Mouse (Mus musculus) midbrain, embryonic 11.5 days (tissue): Measurements from ENCODE around the gene Ptms. TPM values are rescaled to one million over a fixed set of nuclear protein-coding genes. Genes with fewer than 3 reads are reported as not detected.

Experiments used
- ATAC-seq: fragments of 200-750 bp; cut with Nextera tagmentation; 2 replicates; pipeline ENCODE4 v1.8.0; 2017; ENCODE audit warnings: moderate TSS enrichment, moderate library complexity; ENCODE audit not compliant: low FRiP score
- DNase-seq: peaks from one replicate; pipeline ENCODE4 v3.0.0; 2015; ENCODE audit warnings: low spot score; ENCODE audit errors: missing footprints
- H3K27ac ChIP-seq: fragments of 300-500 bp; sonication (generic); 2 replicates; pipeline ENCODE4 v1.5.1; 2014; ENCODE audit warnings: low read depth, low read length
- H3K27me3 ChIP-seq: fragments of 300-500 bp; sonication (generic); 2 replicates; pipeline ENCODE4 v1.6.1; 2014; ENCODE audit warnings: mild to moderate bottlenecking, low read length, moderate library complexity, mixed read lengths; ENCODE audit not compliant: control insufficient read depth, insufficient read depth
- H3K36me3 ChIP-seq: fragments of 300-500 bp; sonication (generic); 2 replicates; pipeline ENCODE4 v1.6.1; 2014; ENCODE audit warnings: mild to moderate bottlenecking, low read length, moderate library complexity, mixed read lengths; ENCODE audit not compliant: control insufficient read depth, insufficient read depth
- H3K4me1 ChIP-seq: fragments of 300-500 bp; sonication (generic); 2 replicates; pipeline ENCODE4 v1.6.1; 2014; ENCODE audit warnings: low read length; ENCODE audit not compliant: control insufficient read depth, insufficient read depth
- H3K4me2 ChIP-seq: fragments of 300-500 bp; sonication (generic); 2 replicates; pipeline ENCODE4 v1.6.1; 2014; ENCODE audit warnings: mild to moderate bottlenecking, moderate library complexity
- H3K4me3 ChIP-seq: fragments of 300-500 bp; sonication (generic); 2 replicates; pipeline ENCODE4 v1.5.1; 2014; ENCODE audit warnings: low read depth, low read length
- H3K9ac ChIP-seq: fragments of 300-500 bp; sonication (generic); 2 replicates; pipeline ENCODE4 v1.6.1; 2014; ENCODE audit warnings: low read length
- H3K9me3 ChIP-seq: fragments of 300-500 bp; sonication (generic); 2 replicates; pipeline ENCODE4 v1.6.1; 2016; ENCODE audit warnings: low read length; ENCODE audit not compliant: control insufficient read depth
- WGBS: fragments of 180-500 bp; shearing (Covaris S2); extraction: QIAGEN DNeasy Blood & Tissue Kit; methylation state at CpG from one replicate; pipeline ENCODE4 v1.1.7; 2014; 5-methylcytosine and 5-hydroxymethylcytosine counted together
- polyA plus RNA-seq: library from polyadenylated mRNA; unstranded; fragments of >200 nt; fragmentation: Nextera tagmentation; extraction: Ambion mirVana; gene quantifications from 2 replicates; pipeline ENCODE4 v1.2.1, GENCODE M21; 2014

The Ptms gene
- polyA plus RNA-seq, 1 experiment from 2014 or later: 288 TPM

DNA sequence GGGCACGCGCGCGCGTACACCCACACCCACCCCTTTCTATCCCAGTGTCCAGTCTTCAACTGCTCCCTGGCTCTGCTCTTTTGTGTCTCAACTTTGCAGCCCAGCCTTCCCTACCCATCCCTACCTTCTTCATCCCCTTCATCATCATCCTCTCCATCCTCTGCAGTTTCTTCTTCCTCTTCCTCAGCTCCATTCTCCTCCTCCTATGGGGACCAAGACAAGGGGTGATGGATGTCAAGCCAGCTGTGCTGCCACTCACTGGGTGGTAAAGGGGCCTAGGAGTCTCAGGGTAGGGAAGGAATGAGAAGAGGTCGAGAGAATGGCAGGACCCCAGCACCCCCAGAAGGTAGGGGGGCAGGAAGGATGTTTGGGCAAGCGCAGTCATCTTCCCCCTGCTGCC is 5.4 kb downstream of the Ptms start:
- peak overlapping the region; percentile 97 for H3K4me2 ChIP-seq
- H3K27me3 ChIP-seq: peaks cover 14% of the 10 kb centered on the region
- ATAC-seq (no peak), DNase-seq (peak; percentile 75)
- peak overlapping the region; percentile 97 for H3K9ac ChIP-seq
- H3K36me3 ChIP-seq: peaks cover 8% of the 10 kb centered on the region; the same call in 1 of the 2 replicates
- 0 out of 2 replicates have a peak overlapping the region, but pooled peaks have one; percentile 96 for H3K4me3 ChIP-seq
- H3K4me1 ChIP-seq: peaks cover 48% of the 10 kb centered on the region
- 81% methylated on average over 7 of the region's 7 CpGs for WGBS
- H3K9me3 ChIP-seq: no peaks in the 10 kb centered on the region
- H3K27ac ChIP-seq: peak overlapping the region; percentile 30; the same call in 1 of the 2 replicates

DNA sequence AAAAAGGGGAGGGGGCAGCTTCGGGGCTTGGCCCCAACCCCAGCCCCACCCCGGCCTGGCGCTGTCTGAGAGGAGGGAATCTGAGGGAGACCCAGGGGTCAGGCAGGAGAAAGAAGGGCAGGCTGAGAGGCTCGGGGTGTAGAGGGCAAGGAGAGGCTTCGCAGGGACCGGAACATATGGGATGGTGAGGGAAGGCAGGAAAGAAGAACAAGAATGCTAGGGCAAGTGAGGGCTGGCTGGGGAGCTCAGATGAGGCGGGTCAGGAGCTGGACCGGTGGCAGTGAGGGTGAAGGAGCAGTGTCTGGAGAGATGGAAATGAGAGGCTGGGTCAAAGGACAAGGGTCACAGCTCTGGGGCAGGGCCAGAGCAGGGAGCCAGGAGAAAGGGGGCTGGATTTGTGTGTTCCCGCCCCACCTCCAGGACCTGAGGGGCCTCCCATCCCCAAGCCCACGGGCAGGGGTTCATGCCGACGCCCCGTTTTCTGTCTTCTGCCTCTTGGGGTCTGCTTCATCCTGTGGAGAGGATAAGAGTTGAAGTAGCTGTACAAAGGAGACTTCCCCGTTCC is 6.1 kb downstream of the Ptms start:
- peaks cover 8% of the 10 kb centered on the region; the same call in 1 of the 2 replicates for H3K36me3 ChIP-seq
- no peaks in the 10 kb centered on the region for H3K9me3 ChIP-seq
- peak overlapping the region; percentile 30; the same call in 1 of the 2 replicates for H3K27ac ChIP-seq
- peak; percentile 83 for DNase-seq
- no peak overlapping the region for H3K4me2 ChIP-seq
- H3K9ac ChIP-seq: no peak overlapping the region
- peaks cover 44% of the 10 kb centered on the region for H3K4me1 ChIP-seq
- WGBS: 53% methylated on average over 14 of the region's 14 CpGs
- H3K27me3 ChIP-seq: peaks cover 14% of the 10 kb centered on the region
- no peak overlapping the region for H3K4me3 ChIP-seq
- ATAC-seq: no peak

DNA sequence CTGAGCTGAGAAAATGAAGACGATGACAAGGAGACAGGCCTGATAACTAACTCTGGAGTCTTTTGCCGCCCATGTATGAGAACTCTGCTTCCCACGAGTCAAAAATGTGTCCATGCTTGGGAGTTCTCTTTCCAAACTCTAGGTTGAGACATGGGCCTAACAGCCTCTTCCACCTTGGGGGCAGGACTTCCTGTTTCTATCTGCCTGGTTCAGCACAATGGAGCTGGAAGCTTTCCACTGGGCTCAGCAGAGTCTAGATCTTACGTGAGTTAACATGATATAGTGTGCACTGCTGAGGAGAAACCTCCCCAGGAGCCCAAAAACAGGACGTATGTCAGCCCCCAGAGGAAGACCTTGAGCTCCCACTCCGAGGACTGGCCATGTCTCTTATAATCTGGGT is 6.7 kb downstream of the Ptms start:
- H3K4me1 ChIP-seq: peaks cover 38% of the 10 kb centered on the region
- 61% methylated on average over 6 of the region's 6 CpGs for WGBS
- H3K9ac ChIP-seq: no peak overlapping the region
- no peak overlapping the region for H3K27ac ChIP-seq
- H3K4me3 ChIP-seq: no peak overlapping the region
- H3K9me3 ChIP-seq: no peaks in the 10 kb centered on the region
- H3K36me3 ChIP-seq: peaks cover 8% of the 10 kb centered on the region; the same call in 1 of the 2 replicates
- H3K4me2 ChIP-seq: no peak overlapping the region
- H3K27me3 ChIP-seq: peaks cover 17% of the 10 kb centered on the region
- DNase-seq: peak; percentile 84
- no peak for ATAC-seq

GRCm38 (mm10) chr6:124911533-124912218 is 8.2 kb downstream of the Ptms start, which contains the start of gene Lag3:
Lag3 (minus strand) TSS chr6:124911705.
- WGBS: 18% methylated on average over 12 of the region's 13 CpGs
- no peak within 1 kb of the TSS; the same call in 1 of the 2 replicates for H3K9ac ChIP-seq
- DNase-seq: peak; percentile 85
- peaks cover 37% of the 10 kb centered on the region for H3K4me1 ChIP-seq
- no peak within 1 kb of the TSS for H3K4me3 ChIP-seq
- H3K4me2 ChIP-seq: no peak within 1 kb of the TSS
- H3K27me3 ChIP-seq: peaks cover 17% of the 10 kb centered on the region
- no peaks in the 10 kb centered on the region for H3K9me3 ChIP-seq
- H3K36me3 ChIP-seq: peaks cover 8% of the 10 kb centered on the region; the same call in 1 of the 2 replicates
- no peak within 1 kb of the TSS for H3K27ac ChIP-seq
- ATAC-seq: no peak

GRCm38 (mm10) chr6:124910032-124910431 is 9.9 kb downstream of the Ptms start:
- peak overlapping the region; percentile 34 for H3K4me2 ChIP-seq
- H3K4me1 ChIP-seq: peaks cover 30% of the 10 kb centered on the region
- H3K9me3 ChIP-seq: no peaks in the 10 kb centered on the region
- peaks cover 17% of the 10 kb centered on the region for H3K27me3 ChIP-seq
- H3K36me3 ChIP-seq: peaks cover 8% of the 10 kb centered on the region; the same call in 1 of the 2 replicates
- 3% methylated on average over 32 of the region's 32 CpGs for WGBS
- peak overlapping the region; percentile 48 for H3K9ac ChIP-seq
- peak; percentile 85 for DNase-seq
- H3K27ac ChIP-seq: no peak overlapping the region
- peak; percentile 26; the same call in 1 of the 2 replicates for ATAC-seq
- peak overlapping the region; percentile 8; the same call in 1 of the 2 replicates for H3K4me3 ChIP-seq

- WGBS: 83% methylated on average over 1 of the region's 1 CpGs
- no peak overlapping the region for H3K27ac ChIP-seq
- H3K4me3 ChIP-seq: no peak overlapping the region
- H3K36me3 ChIP-seq: peaks cover 3% of the 10 kb centered on the region; the same call in 1 of the 2 replicates
- no peak for ATAC-seq
- no peak overlapping the region for H3K9ac ChIP-seq
- H3K4me1 ChIP-seq: peaks cover 29% of the 10 kb centered on the region
- H3K9me3 ChIP-seq: no peaks in the 10 kb centered on the region
- H3K4me2 ChIP-seq: no peak overlapping the region
- no peak for DNase-seq
- peaks cover 17% of the 10 kb centered on the region for H3K27me3 ChIP-seq
Measured at GRCm38 (mm10) chr6:124907767-124908166, 12.1 kb downstream of the Ptms start.

DNA sequence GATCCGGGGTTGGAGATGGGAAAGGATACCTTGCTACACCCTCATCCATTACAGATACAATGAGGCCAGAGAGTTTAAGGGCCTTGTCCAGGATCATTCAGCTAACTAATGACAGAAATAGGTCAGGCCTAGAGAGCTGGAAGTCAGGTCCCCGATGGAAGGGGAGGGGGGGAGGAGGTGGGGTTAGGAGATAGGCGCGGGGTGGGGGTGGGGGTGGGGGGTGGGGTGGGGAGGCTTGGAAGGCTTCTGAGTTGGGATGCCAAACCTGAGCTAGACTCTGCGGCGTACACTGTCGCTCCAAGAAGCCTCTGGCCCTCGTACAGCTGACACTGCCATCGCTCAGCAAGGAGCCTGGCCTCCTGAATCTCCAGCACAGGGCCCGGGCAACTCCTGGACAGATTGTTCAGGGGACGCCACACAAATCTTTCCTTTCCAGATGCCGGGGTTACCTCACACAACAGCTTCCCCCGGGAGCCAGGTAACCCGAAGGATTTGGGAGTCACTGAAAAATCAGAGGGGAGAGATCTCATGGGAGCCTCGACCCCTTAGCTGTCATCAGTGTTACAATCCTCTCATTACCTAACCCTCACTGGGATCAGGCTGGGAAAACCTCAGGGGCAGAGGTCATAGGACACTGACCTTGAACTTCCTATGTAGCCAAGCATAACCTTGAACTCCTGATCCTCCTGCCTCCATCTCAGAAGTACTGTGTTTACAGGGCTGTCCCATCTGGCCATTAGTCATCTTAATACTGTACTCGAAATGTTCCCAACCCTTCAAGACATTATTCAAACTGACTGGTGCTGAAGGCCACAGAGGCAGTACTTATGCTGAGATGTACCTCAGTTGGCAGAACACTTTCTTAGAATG is 14.7 kb downstream of the Ptms start:
- Histone ChIP-seq H3K4me2 (peak overlapping the region; percentile 77), H3K4me3 (peak overlapping the region; percentile 37; the same call in 1 of the 2 replicates), H3K9ac (peak overlapping the region; percentile 72), H3K27me3 (peaks cover 11% of the 10 kb centered on the region), H3K36me3 (no peaks in the 10 kb centered on the region), H3K4me1 (peaks cover 22% of the 10 kb centered on the region), H3K27ac (peak overlapping the region; percentile 98), H3K9me3 (no peaks in the 10 kb centered on the region)
- ATAC-seq: no peak
- peak; percentile 86 for DNase-seq
- 28% methylated on average over 16 of the region's 16 CpGs for WGBS

GRCm38 (mm10) chr6:124904161-124904981 is 15.5 kb downstream of the Ptms start:
- peak; percentile 74; the same call in 1 of the 2 replicates for ATAC-seq
- H3K4me3 ChIP-seq: peak overlapping the region; percentile 37
- no peaks in the 10 kb centered on the region for H3K9me3 ChIP-seq
- peak overlapping the region; percentile 98 for H3K27ac ChIP-seq
- peak overlapping the region; percentile 77 for H3K4me2 ChIP-seq
- H3K36me3 ChIP-seq: no peaks in the 10 kb centered on the region
- 8% methylated on average over 20 of the region's 24 CpGs for WGBS
- H3K4me1 ChIP-seq: peaks cover 16% of the 10 kb centered on the region
- H3K27me3 ChIP-seq: peaks cover 3% of the 10 kb centered on the region
- DNase-seq: peak; percentile 95
- peak overlapping the region; percentile 72 for H3K9ac ChIP-seq
